Mouse (Mus musculus) ovary, adult 18-20 months (tissue): ENCODE measurements at regions not wholly inside any gene's neighbourhood (a gene's known extent, or its start where the extent isn't known, plus 50 kb on each side); places are given as distances from the start of the nearest gene placed in this dataset.
"Not testable (repeated sequence)": the region's sequence is repeated elsewhere in the genome, so short reads cannot be mapped to it uniquely, and the experiment has no call there.

Source experiments
- DNase-seq: peaks from one replicate; pipeline ENCODE4 v3.0.0; 2022; ENCODE audit warnings: low spot score, mixed read lengths

DNA sequence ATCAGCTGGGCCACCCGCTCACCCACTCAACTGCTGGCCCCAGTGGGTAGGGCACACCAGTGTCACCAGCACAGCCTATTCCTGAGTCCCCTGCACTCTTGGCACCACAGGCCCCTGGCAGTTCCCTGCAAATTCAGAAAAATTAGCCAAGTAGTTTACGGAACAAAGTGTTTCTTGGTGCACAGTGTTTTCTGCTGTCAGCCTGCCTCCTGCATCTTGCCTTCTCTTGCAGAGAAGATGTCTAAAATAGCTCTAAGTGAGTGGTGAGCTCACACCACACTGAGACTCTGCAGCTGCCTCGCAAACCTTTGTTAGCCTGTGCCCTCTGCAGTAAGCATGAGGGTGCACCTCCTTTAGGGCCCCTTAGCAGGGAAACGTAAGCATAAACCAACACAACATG is 117.7 kb upstream of the Arid1b start:
- DNase-seq = no peak

- no peak for DNase-seq
Observed at GRCm38 (mm10) chr17:4881473-4881872, 112.7 kb upstream of the Arid1b start.

DNA sequence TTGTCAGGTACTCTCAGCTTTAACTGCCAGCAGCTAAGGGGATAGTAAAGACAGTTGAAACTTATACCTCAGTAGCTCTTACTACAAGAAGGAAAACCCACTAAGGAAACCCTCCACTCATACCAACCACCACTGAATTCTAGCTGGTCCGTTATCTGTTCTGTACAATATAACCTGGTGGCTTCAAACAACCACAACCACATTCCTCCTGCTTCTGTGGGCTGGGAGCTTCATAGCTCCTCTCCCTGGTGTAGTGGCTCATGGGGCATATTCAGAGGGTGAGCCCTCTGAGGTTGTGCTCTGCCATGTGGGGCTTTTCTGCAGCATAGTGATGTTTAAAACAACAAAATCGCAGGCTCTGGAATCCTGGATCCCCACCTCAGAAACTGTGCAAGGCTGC is 110.0 kb upstream of the Arid1b start:
- DNase-seq = no peak

DNA sequence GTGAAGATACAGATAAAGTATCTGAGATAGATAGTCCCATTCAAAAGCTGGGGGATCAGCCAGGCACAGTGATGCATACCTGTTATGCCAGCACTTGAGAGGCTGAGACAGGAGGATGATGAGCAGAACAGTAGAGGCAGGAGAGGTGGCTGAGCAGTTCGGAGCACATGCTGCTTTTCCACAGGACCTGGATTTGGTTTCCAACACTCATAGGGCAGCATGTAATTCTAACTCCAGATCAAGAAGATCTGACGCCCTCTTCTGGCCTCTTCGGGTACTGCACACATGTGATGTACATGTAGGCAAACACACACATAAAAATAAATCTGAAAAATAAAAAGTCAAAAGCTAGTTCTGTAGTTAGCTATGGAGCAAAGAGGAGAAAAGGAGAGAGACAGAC is 109.4 kb upstream of the Arid1b start:
- no peak for DNase-seq

DNA sequence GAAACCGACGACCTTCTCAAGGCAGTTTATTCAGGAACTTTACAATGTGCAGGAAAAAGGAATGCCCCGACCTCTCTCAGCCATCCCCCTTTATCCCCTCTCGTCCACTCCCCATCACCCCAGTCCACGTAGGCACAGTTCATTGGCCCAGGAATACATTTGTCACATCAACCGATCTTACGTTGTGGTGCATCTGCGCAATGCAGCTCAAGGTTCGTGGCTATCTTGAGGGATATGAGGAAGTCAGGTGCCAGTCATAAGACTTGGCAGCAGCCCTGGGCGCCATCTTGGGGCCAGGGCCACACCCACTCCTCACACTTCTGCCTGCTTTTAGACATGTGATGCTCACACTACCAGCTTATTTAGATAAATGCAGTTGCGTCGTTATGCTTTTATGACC is 106.8 kb upstream of the Arid1b start:
- DNase-seq = not testable (repeated sequence)

GRCm38 (mm10) chr17:4889577-4889976 is 104.6 kb upstream of the Arid1b start:
- DNase-seq = no peak

GRCm38 (mm10) chr17:4890131-4890530 is 104.0 kb upstream of the Arid1b start:
- DNase-seq = no peak

GRCm38 (mm10) chr17:4891576-4891975 is 102.6 kb upstream of the Arid1b start:
- DNase-seq = no peak

DNA sequence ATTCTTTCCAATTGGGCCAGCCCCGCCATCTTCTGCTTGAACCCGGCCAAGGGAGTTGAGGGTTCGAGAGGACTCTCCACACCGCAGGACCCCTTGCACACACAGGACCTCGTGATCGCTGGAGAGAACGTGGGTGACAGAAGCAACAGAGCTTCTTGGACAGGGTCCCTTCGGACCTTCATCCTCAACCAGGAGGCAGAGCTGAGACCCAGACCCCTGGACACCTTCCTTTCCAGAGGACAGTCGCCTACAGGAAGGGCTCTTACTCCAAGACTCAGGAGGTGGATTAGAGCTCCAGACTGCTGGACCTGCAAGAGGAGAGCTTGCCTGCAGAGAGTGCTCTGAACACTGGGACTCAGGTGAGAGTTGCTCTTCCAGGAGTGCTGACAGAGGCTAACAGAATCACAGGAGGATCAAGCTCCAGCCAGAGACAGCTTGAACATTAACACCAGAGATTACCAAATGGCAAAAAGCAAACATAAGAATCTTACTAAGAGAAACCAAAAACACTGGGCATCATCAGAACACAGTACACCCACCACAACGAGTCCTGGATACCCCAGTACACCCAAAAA is 99.3 kb upstream of the Arid1b start:
- not testable (repeated sequence) for DNase-seq

GRCm38 (mm10) chr17:4903129-4903528 is 91.0 kb upstream of the Arid1b start:
- DNase-seq = no peak

GRCm38 (mm10) chr17:4906504-4906903 is 87.6 kb upstream of the Arid1b start:
- no peak for DNase-seq

GRCm38 (mm10) chr17:4907181-4907752 is 86.9 kb upstream of the Arid1b start:
- DNase-seq = no peak

DNA sequence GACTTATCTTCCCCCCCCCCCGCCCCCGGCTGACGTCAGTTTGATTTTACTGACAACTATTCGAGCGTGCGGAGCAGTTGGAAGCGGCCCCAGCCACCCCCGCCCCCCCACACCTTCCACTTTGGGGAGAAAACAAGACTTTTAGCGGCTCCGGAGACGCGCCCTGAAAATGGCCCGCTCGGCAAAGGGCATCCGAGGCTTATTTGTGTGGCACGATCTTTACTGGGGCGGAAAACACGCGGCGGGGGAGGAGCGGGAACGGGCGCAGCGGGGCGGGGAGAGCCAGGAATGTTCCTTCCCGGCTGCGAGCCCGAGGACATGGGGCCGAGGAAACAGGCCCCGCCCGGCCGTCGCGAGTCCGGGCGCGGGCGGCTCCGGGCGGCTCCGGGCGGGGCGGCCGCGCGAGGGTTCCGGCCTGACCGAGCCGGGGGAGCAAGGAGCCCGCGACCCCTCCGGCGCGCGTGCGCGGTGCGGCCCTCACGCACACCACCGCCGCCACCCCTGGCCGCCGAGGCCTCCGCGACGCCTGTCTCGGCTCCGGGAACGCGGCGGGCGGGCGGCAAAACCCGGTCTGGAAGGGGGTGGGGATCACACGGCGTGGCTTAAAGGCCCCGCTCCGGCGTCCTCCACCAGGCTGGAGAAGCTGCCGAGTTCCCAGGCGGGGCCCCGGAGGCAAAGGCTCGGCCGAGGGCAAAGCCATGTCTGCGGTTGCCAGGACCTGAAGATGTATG is 86.1 kb upstream of the Arid1b start:
- DNase-seq = peak; percentile 91

GRCm38 (mm10) chr17:4908572-4908965 is 85.6 kb upstream of the Arid1b start:
- DNase-seq = no peak

DNA sequence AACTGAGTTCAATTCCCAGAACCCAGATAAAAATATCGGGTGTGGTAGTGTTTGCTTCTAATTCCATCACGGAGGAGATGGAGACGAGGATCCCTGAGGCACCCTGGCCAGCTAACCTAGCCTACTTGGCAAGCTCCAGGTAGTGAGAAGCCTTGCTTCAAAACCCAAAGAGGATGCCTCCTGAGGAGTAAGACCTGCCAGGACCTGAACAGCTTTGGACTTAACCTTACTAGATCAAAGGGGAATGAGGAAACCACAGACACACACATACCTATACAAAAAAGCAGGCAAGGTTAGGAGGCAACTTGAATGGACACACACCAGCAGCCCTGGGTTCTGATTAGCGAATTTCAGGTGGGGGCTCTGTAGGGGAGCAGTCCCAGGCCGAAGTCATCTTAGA is 84.0 kb upstream of the Arid1b start:
- DNase-seq = no peak

DNA sequence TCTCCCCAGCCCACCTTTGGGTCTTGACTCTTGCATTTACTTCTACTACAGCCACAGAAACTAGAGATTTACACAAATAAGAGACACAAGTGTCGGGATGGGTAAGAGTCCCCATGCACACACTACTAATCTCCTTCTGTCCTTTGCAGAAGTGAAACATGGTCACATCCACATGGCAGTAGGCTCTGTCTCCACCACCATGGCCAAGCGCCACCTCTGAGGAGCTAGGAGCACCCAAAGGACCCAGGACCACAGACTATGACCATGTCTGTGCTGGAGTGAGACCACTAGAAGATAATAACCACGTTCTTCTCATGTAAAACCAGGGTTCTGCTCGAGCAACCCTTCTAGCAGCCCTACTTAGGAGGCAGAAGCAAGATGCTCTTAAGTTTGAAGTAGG is 81.1 kb upstream of the Arid1b start:
- DNase-seq = no peak

DNA sequence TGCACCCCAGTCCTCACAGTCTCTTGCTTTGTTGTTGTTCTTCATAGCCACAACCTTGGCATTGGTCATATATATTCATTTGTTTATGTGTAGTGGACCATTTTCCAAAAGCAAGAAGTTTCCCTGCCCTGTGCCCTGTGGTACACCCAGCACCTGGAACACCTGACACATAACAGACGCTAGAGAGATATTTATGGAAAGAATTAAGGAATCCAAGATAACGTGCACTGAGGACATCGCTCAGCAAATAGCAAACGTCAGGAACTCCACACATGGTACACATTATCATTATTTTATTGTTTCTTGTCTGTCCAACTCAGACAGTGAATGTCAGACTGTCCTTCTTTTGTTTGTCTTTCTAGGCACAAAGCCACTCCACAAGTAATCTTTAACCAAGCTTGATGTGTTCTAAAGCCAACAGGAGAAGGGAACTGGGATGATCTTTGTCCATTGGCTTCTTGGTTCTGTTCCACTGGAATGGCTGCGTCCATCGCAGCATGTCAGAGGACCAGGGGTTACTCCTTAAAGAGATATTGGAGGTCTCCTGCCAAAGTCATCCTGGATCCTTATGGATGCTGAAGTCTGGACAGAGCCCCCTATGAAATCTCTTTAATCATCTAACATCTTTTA is 74.2 kb upstream of the Arid1b start:
- DNase-seq = no peak

- DNase-seq = no peak
Observed at GRCm38 (mm10) chr17:4921121-4921520, 73.0 kb upstream of the Arid1b start.

GRCm38 (mm10) chr17:4928631-4929030 is 65.5 kb upstream of the Arid1b start:
- no peak for DNase-seq

GRCm38 (mm10) chr17:4935268-4935667 is 58.9 kb upstream of the Arid1b start:
- DNase-seq = no peak

- DNase-seq = no peak
Observed at GRCm38 (mm10) chr17:4940589-4940988, 53.5 kb upstream of the Arid1b start.

DNA sequence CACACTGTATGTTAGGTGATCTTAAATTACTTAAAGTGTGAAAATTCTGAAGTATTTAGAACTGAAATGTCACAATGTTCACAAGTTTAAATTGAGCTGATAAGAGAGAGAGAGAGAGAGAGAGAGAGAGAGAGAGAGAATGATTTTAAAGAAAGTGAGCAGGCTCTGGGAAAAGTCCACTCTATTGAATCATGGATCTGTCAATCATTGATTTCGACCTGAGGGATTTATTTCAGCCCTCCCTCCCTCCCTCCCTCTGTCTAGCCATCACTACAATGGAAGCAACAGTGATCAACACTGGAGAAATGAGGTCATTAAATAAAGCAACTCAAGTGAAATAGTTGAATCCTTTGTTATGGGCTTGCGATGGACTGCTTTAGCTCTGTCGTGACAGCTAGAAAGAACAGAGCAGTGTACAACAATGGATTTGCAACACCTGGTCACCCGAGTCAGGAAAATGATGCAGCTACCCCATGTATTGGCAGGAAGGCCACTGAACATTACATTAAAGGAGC is 52.8 kb upstream of the Arid1b start:
- DNase-seq = no peak

GRCm38 (mm10) chr17:4942868-4943267 is 51.3 kb upstream of the Arid1b start:
- DNase-seq = no peak
